Mouse (Mus musculus) liver, postnatal 0 days (tissue): ENCODE data around the gene Gm10961. TPM values are rescaled to one million over a fixed set of nuclear protein-coding genes. Genes with fewer than 3 reads are reported as not detected.

Experiments
- ATAC-seq: fragments of 200-750 bp; cut with Nextera tagmentation; 2 replicates; pipeline ENCODE4 v1.8.0; 2017; ENCODE audit warnings: mild to moderate bottlenecking, moderate library complexity
- DNase-seq: peaks from one replicate; pipeline ENCODE4 v3.0.0-alpha.2; 2016
- H3K27ac ChIP-seq: fragments of 300-500 bp; sonication (generic); 2 replicates; pipeline ENCODE4 v1.5.1; 2014; ENCODE audit warnings: antibody characterized with exemption, moderate library complexity, mild to moderate bottlenecking, low read depth
- H3K27me3 ChIP-seq: fragments of 300-500 bp; sonication (generic); 2 replicates; pipeline ENCODE4 v1.6.1; 2014; ENCODE audit warnings: low read length, control low read depth, mixed read lengths; ENCODE audit not compliant: insufficient read depth
- H3K36me3 ChIP-seq: fragments of 300-500 bp; sonication (generic); replicated peaks from 2 replicates; pipeline ENCODE4 v1.6.1; 2014; ENCODE audit warnings: mild to moderate bottlenecking, control low read depth, low read length, moderate library complexity, mixed read lengths; ENCODE audit not compliant: insufficient read depth
- H3K4me1 ChIP-seq: fragments of 300-500 bp; sonication (generic); 2 replicates; pipeline ENCODE4 v1.6.1; 2014; ENCODE audit warnings: antibody characterized with exemption, mild to moderate bottlenecking, control low read depth; ENCODE audit not compliant: insufficient read depth
- H3K4me2 ChIP-seq: fragments of 300-500 bp; sonication (generic); 2 replicates; pipeline ENCODE4 v1.6.1; 2014; ENCODE audit warnings: low read depth, mild to moderate bottlenecking, low read length, moderate library complexity, mixed read lengths
- H3K4me3 ChIP-seq: fragments of 300-500 bp; sonication (generic); 2 replicates; pipeline ENCODE4 v1.5.1; 2014; ENCODE audit warnings: low read depth, low read length
- H3K9ac ChIP-seq: fragments of 300-500 bp; sonication (generic); replicated peaks from 2 replicates; pipeline ENCODE4 v1.6.1; 2014; ENCODE audit warnings: mild to moderate bottlenecking, moderate library complexity
- H3K9me3 ChIP-seq: fragments of 300-500 bp; sonication (generic); 2 replicates; pipeline ENCODE4 v1.6.1; 2016; ENCODE audit warnings: mild to moderate bottlenecking, control low read depth, low read length, mixed read lengths
- CTCF ChIP-seq: sonication (generic); IDR thresholded peaks from 2 replicates; pipeline ENCODE4 v1.5.1; 2016; ENCODE audit warnings: antibody characterized with exemption, low read depth
- EP300 ChIP-seq: IDR thresholded peaks from 2 replicates; pipeline ENCODE4 v1.6.1; 2016; ENCODE audit warnings: antibody characterized with exemption, low read depth, mild to moderate bottlenecking
- WGBS: fragments of 180-500 bp; shearing (Covaris S2); extraction: QIAGEN DNeasy Blood & Tissue Kit; methylation state at CpG from one replicate; pipeline ENCODE4 v1.1.7; 2014; ENCODE audit not compliant: insufficient replicate concordance; 5-methylcytosine and 5-hydroxymethylcytosine counted together
- polyA plus RNA-seq: library from polyadenylated mRNA; unstranded; fragments of >200 nt; fragmentation: Nextera tagmentation; extraction: Ambion mirVana; gene quantifications from 2 replicates; pipeline ENCODE4 v1.2.1, GENCODE M21; 2015

Gene Gm10961
- polyA plus RNA-seq, 1 experiment from 2014 or later: not detected

- Histone ChIP-seq H3K9ac (no peak overlapping the region), H3K27me3 (no peaks in the 10 kb centered on the region), H3K36me3 (peaks cover under 1% of the 10 kb centered on the region; the same call in 1 of the 2 replicates), H3K4me3 (no peak overlapping the region), H3K9me3 (no peaks in the 10 kb centered on the region), H3K27ac (no peak overlapping the region), H3K4me1 (peaks cover 17% of the 10 kb centered on the region), H3K4me2 (0 out of 2 replicates have a peak overlapping the region, but pooled peaks have one; percentile 2)
- DNase-seq (no peak), ATAC-seq (no peak)
- WGBS: 53% methylated on average over 7 of the region's 7 CpGs
- TF ChIP-seq EP300 (no peak), CTCF (no peak)
Observed at GRCm38 (mm10) chr3:107680790-107681576, 49.9 kb downstream of the Gm10961 start.

Other genes starting within 250 kb of the Gm10961 start
- not detected in 2 replicates for gene Kcnc4, start 171.8 kb upstream of the Gm10961 start, polyA plus RNA-seq
- gene Slc6a17, start 113.3 kb upstream of the Gm10961 start, polyA plus RNA-seq: 0.02 and 0.08 TPM in 2 replicates
- gene Ubl4b, start 76.2 kb upstream of the Gm10961 start, polyA plus RNA-seq: not detected in 2 replicates
- not detected in 2 replicates for gene Alx3, start 36.3 kb upstream of the Gm10961 start, polyA plus RNA-seq
- gene Strip1, start 372 bp downstream of the Gm10961 start, polyA plus RNA-seq: 6.6 and 7.0 TPM in 2 replicates
- 18.1 and 19.8 TPM in 2 replicates for gene Ahcyl1, start 65.2 kb downstream of the Gm10961 start, polyA plus RNA-seq
- 6.6 and 7.2 TPM in 2 replicates for gene Csf1, start 129.1 kb downstream of the Gm10961 start, polyA plus RNA-seq
- not detected in 2 replicates for gene Eps8l3, start 245.9 kb downstream of the Gm10961 start, polyA plus RNA-seq